Mouse (Mus musculus) cortical plate, adult 2 months (tissue): Measurements from ENCODE around the gene Skint8.

Source experiments
- CTCF ChIP-seq: fragments of 200-500 bp; IDR thresholded peaks from 2 replicates; pipeline ENCODE4 v1.5.1; 2011; ENCODE audit warnings: mild to moderate bottlenecking, control low read depth, low read length; ENCODE audit not compliant: insufficient read depth; ENCODE audit errors: extremely low read depth
- POLR2A ChIP-seq: fragments of 200-500 bp; IDR thresholded peaks from 2 replicates; pipeline ENCODE4 v1.6.1; 2011; ENCODE audit warnings: mild to moderate bottlenecking, low read length, control low read depth; ENCODE audit not compliant: insufficient read depth; ENCODE audit errors: extremely low read depth

- TF ChIP-seq POLR2A (no peak), CTCF (no peak)
These were observed at the start of gene Skint8 for GRCm38 (mm10) chr4:111919092-111919491.
